Mouse (Mus musculus) limb, embryonic 11.5 days (tissue): ENCODE measurements around the gene Gm29666. TPM values are rescaled to one million over a fixed set of nuclear protein-coding genes. Genes with fewer than 3 reads are reported as not detected.

Source experiments
- ATAC-seq: fragments of 200-750 bp; cut with Nextera tagmentation; 2 replicates; pipeline ENCODE4 v1.8.0; 2017; ENCODE audit warnings: low read depth; ENCODE audit not compliant: insufficient number of reproducible peaks, low FRiP score, low TSS enrichment
- DNase-seq: peaks from one replicate; pipeline ENCODE4 v3.0.0-alpha.2; 2015; ENCODE audit warnings: low spot score
- H3K27ac ChIP-seq: fragments of 300-500 bp; sonication (generic); replicated peaks from 2 replicates; pipeline ENCODE4 v1.5.1; 2014; ENCODE audit warnings: low read depth, mild to moderate bottlenecking, low read length
- H3K27me3 ChIP-seq: fragments of 300-500 bp; sonication (generic); 2 replicates; pipeline ENCODE4 v1.6.1; 2014; ENCODE audit warnings: mild to moderate bottlenecking, low read length, mixed read lengths; ENCODE audit not compliant: control insufficient read depth, insufficient read depth
- H3K36me3 ChIP-seq: fragments of 300-500 bp; sonication (generic); 2 replicates; pipeline ENCODE4 v1.6.1; 2014; ENCODE audit warnings: mild to moderate bottlenecking, low read length, moderate library complexity, mixed read lengths; ENCODE audit not compliant: control insufficient read depth, insufficient read depth
- H3K4me1 ChIP-seq: fragments of 300-500 bp; sonication (generic); 2 replicates; pipeline ENCODE4 v1.6.1; 2014; ENCODE audit warnings: low read length, mixed read lengths; ENCODE audit not compliant: control insufficient read depth, insufficient read depth
- H3K4me2 ChIP-seq: fragments of 300-500 bp; sonication (generic); 2 replicates; pipeline ENCODE4 v1.6.1; 2014; ENCODE audit warnings: low read depth, mild to moderate bottlenecking, moderate library complexity; ENCODE audit not compliant: severe bottlenecking
- H3K4me3 ChIP-seq: fragments of 300-500 bp; sonication (generic); 2 replicates; pipeline ENCODE4 v1.5.1; 2014; ENCODE audit warnings: low read depth, low read length
- H3K9ac ChIP-seq: fragments of 300-500 bp; sonication (generic); 2 replicates; pipeline ENCODE4 v1.6.1; 2014; ENCODE audit warnings: mild to moderate bottlenecking, low read length
- H3K9me3 ChIP-seq: fragments of 300-500 bp; sonication (generic); 2 replicates; pipeline ENCODE4 v1.6.1; 2016; ENCODE audit warnings: low read length; ENCODE audit not compliant: control insufficient read depth
- WGBS: fragments of 180-500 bp; shearing (Covaris S2); extraction: QIAGEN DNeasy Blood & Tissue Kit; methylation state at CpG from one replicate; pipeline ENCODE4 v1.1.7; 2014; 5-methylcytosine and 5-hydroxymethylcytosine counted together
- polyA plus RNA-seq: library from polyadenylated mRNA; unstranded; fragments of >200 nt; fragmentation: Nextera tagmentation; extraction: Ambion mirVana; gene quantifications from 2 replicates; pipeline ENCODE4 v1.2.1, GENCODE M21; 2014

Gene Gm29666
- 0.69 and 1.1 TPM in 2 replicates for polyA plus RNA-seq

DNA sequence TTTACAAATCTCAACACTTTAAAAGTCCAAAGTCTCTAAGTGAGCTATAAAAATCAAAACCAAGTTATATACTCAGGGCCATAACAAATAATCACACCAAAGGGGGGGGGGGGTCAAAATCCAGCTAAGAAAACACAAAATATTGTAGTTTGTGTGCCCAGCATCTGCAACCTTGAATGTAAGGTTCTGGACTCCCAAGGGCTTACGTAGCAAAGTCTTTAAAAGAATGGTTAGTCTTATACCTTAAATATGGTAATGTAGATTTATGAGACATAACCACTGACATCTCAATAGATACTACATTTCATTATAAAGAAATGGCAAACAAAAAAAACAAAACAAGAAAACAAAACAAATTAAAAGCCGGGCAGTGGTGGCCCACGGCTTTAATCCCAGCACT, at the start of gene Gm29666:
TSS of gene Gm29666 (minus strand) at position 101 of the 400 bp plus-strand sequence.
- no peak within 1 kb of the TSS for H3K27ac ChIP-seq
- ATAC-seq = no peak
- no peaks in the 10 kb centered on the region for H3K27me3 ChIP-seq
- H3K4me2 ChIP-seq = no peak within 1 kb of the TSS
- no peak within 1 kb of the TSS for H3K4me3 ChIP-seq
- no peaks in the 10 kb centered on the region for H3K4me1 ChIP-seq
- no peaks in the 10 kb centered on the region for H3K9me3 ChIP-seq
- WGBS = 99% methylated on average over 3 of the region's 3 CpGs
- no peaks in the 10 kb centered on the region for H3K36me3 ChIP-seq
- no peak for DNase-seq
- H3K9ac ChIP-seq = no peak within 1 kb of the TSS

- Histone ChIP-seq H3K9ac (no peak overlapping the region), H3K4me1 (no peaks in the 10 kb centered on the region), H3K9me3 (no peaks in the 10 kb centered on the region), H3K27ac (no peak overlapping the region), H3K4me2 (no peak overlapping the region), H3K27me3 (no peaks in the 10 kb centered on the region), H3K4me3 (no peak overlapping the region), H3K36me3 (no peaks in the 10 kb centered on the region)
- ATAC-seq = no peak
- 94% methylated on average over 4 of the region's 4 CpGs for WGBS
- no peak for DNase-seq
Measured at GRCm38 (mm10) chr15:84968534-84968933, 48.7 kb upstream of the Gm29666 start.

GRCm38 (mm10) chr15:84965575-84966360, 45.9 kb upstream of the Gm29666 start:
- Histone ChIP-seq H3K4me1 (no peaks in the 10 kb centered on the region), H3K4me2 (no peak overlapping the region), H3K9me3 (no peaks in the 10 kb centered on the region), H3K27me3 (no peaks in the 10 kb centered on the region), H3K36me3 (no peaks in the 10 kb centered on the region), H3K4me3 (no peak overlapping the region), H3K9ac (no peak overlapping the region), H3K27ac (no peak overlapping the region)
- WGBS = 60% methylated on average over 7 of the region's 7 CpGs
- peak; percentile 85 for DNase-seq
- ATAC-seq = no peak

DNA sequence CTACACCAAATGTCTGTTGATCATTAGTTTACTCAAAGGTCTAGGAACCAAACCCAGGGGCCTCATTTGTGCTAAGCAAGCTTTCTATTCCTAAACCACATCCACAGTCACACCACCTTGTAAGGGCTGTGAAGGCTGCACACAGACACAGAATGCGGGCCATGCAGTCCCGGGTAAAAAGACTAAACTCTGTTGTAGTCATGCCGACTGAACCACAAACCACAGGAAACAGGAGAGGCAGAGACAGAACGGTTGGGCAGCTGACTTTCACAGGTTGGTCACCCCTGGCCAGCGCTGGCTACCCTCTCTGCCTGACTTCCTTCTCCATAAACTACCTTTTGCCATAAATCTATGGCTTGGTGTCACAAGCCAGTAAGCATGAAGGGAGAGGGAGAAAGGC, 44.9 kb upstream of the Gm29666 start:
- Histone ChIP-seq H3K4me2 (no peak overlapping the region), H3K9me3 (no peaks in the 10 kb centered on the region), H3K36me3 (no peaks in the 10 kb centered on the region), H3K4me1 (no peaks in the 10 kb centered on the region), H3K27ac (no peak overlapping the region), H3K27me3 (no peaks in the 10 kb centered on the region), H3K9ac (no peak overlapping the region), H3K4me3 (no peak overlapping the region)
- 83% methylated on average over 5 of the region's 5 CpGs for WGBS
- ATAC-seq (no peak), DNase-seq (no peak)

- Histone ChIP-seq H3K9me3 (no peaks in the 10 kb centered on the region), H3K4me2 (no peak overlapping the region), H3K27ac (no peak overlapping the region), H3K36me3 (no peaks in the 10 kb centered on the region), H3K27me3 (no peaks in the 10 kb centered on the region), H3K4me1 (no peaks in the 10 kb centered on the region), H3K9ac (no peak overlapping the region), H3K4me3 (no peak overlapping the region)
- 80% methylated on average over 2 of the region's 2 CpGs for WGBS
- DNase-seq (no peak), ATAC-seq (no peak)
Measured at GRCm38 (mm10) chr15:84962518-84962917, 42.7 kb upstream of the Gm29666 start.

- ATAC-seq (no peak), DNase-seq (no peak)
- Histone ChIP-seq H3K9me3 (no peaks in the 10 kb centered on the region), H3K36me3 (no peaks in the 10 kb centered on the region), H3K27me3 (no peaks in the 10 kb centered on the region), H3K9ac (no peak overlapping the region), H3K4me3 (no peak overlapping the region), H3K4me1 (no peaks in the 10 kb centered on the region), H3K27ac (no peak overlapping the region), H3K4me2 (no peak overlapping the region)
- 31% methylated on average over 8 of the region's 8 CpGs for WGBS
Measured at GRCm38 (mm10) chr15:84960692-84961091, 40.9 kb upstream of the Gm29666 start.

GRCm38 (mm10) chr15:84959891-84960290, 40.1 kb upstream of the Gm29666 start:
- ATAC-seq = no peak
- WGBS = 89% methylated on average over 6 of the region's 6 CpGs

DNA sequence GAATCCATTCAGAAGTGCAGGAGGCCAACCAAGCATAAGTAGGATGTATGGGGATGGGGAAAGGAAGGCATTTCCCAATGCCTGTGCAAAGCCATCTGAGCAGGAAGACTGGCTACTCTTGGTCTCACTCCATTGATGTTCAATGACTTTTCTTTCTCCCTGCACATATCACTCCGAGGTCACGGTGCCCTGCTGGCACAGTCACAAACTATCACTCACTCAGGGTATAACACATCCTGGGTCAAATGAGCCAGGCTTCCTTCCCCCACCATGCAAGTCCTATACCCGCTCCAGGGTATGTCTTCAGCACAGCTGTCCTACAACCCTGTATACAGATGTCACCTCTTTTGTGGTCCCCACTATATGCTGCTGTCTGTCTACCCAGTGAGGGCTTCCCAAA, 38.5 kb upstream of the Gm29666 start:
- ATAC-seq (no peak), DNase-seq (no peak)
- no peak overlapping the region for H3K27ac ChIP-seq
- no peaks in the 10 kb centered on the region for H3K9me3 ChIP-seq
- no peak overlapping the region for H3K4me3 ChIP-seq
- H3K36me3 ChIP-seq = no peaks in the 10 kb centered on the region
- H3K4me1 ChIP-seq = no peaks in the 10 kb centered on the region
- H3K4me2 ChIP-seq = no peak overlapping the region
- no peaks in the 10 kb centered on the region for H3K27me3 ChIP-seq
- 89% methylated on average over 3 of the region's 3 CpGs for WGBS
- no peak overlapping the region for H3K9ac ChIP-seq

More at GRCm38 (mm10) chr15:84959891-84960290, 40.1 kb upstream of the Gm29666 start:
- DNase-seq = no peak
- no peaks in the 10 kb centered on the region for H3K27me3 ChIP-seq
- H3K27ac ChIP-seq = no peak overlapping the region
- H3K4me2 ChIP-seq = no peak overlapping the region
- H3K4me3 ChIP-seq = no peak overlapping the region
- no peaks in the 10 kb centered on the region for H3K36me3 ChIP-seq
- no peak overlapping the region for H3K9ac ChIP-seq
- H3K4me1 ChIP-seq = no peaks in the 10 kb centered on the region
- H3K9me3 ChIP-seq = no peaks in the 10 kb centered on the region

DNA sequence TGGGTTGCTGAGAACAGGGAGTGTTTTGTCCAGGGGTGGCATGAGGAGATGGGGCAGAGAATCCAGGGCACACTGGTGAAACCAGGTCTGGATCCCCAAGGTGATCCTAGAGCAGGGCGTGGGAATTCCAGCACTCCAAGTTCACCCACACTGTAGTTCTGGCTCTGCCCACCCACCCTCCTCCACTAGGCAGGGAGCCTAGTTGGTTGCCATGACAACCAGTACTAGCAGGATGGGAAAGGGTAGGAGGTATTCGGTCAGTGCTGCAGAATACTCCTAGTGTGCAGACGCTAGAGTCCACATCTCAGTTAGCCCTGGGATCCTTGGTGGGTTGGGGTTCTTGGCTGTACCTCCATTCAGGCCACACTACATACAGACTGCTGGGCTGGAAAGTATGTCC, 38.0 kb upstream of the Gm29666 start:
- no peak for ATAC-seq
- Histone ChIP-seq H3K27ac (no peak overlapping the region), H3K9ac (no peak overlapping the region), H3K4me2 (no peak overlapping the region), H3K4me1 (no peaks in the 10 kb centered on the region), H3K9me3 (no peaks in the 10 kb centered on the region), H3K4me3 (no peak overlapping the region), H3K36me3 (no peaks in the 10 kb centered on the region), H3K27me3 (no peaks in the 10 kb centered on the region)
- DNase-seq = no peak
- WGBS = 38% methylated on average over 3 of the region's 3 CpGs
